Mouse (Mus musculus) liver, adult 2 months (tissue): ENCODE measurements around the gene Ankar.

Source experiments
- CTCF ChIP-seq: fragments of 200-500 bp; IDR thresholded peaks from 2 replicates; pipeline ENCODE4 v1.5.1; 2011; ENCODE audit warnings: low read depth, low read length, control low read depth
- POLR2A ChIP-seq: fragments of 200-500 bp; IDR thresholded peaks from 2 replicates; pipeline ENCODE4 v1.6.1; 2011; ENCODE audit warnings: low read length, control low read depth; ENCODE audit not compliant: insufficient read depth; ENCODE audit errors: extremely low read depth

GRCm38 (mm10) chr1:72595686-72596085, 104.7 kb downstream of the Ankar start:
- TF ChIP-seq POLR2A (no peak), CTCF (no peak)
